Mouse (Mus musculus) right cerebral cortex, postnatal 25 days (tissue): ENCODE data around the gene Olfr1474.
"Not testable (repeated sequence)": the region's sequence is repeated elsewhere in the genome, so short reads cannot be mapped to it uniquely, and the experiment has no call there.

Experiments used
- DNase-seq: peaks from one replicate; pipeline ENCODE4 v3.0.0; 2022

The Olfr1474 gene

GRCm38 (mm10) chr19:13469265-13469664 is at the start of gene Olfr1474:
Gene Olfr1474 (plus strand): TSS chr19:13469565.
- not testable (repeated sequence) for DNase-seq

DNA sequence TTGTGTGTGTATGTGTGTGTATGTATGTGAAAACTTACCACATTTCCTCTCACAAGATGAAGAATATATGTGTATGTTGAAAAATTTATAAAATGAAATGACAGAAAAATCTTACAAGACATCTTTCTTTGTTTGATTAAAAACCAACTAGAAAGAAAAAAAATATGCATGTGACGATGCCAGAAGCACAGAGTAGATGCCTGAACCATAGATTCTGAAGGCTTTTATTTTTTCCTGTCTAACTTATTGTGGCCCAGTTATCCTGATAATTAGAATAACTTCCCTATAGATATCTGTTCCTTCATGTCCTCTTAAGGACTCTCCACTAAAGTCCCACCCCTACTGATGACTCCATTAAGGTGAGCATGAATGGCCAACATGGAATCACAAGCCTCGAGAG is 26.3 kb upstream of the Olfr1474 start, which contains the start of gene Olfr1471:
TSS of gene Olfr1471 (plus strand) at position 301 of the 400 bp plus-strand sequence.
- DNase-seq: not testable (repeated sequence)

DNA sequence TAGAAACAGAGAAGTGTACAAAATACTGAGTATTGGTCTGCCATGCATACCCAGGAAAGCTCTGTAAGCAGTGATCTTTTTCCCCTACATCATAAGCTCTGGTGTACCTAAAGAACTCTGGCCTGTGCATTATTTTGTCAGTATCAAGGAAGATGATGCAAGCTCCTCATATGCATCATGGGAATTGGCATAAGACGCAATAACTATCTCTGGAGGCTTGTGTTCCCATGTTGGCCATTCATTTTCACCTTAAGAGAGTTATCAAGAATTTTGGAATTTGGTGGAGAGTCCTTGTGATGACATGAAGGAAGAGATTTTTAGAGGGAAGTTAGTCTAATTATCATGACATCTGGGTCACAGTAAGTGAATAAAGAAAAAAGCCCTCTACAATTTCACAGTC is 13.4 kb upstream of the Olfr1474 start, which contains the start of gene Olfr1472:
TSS of gene Olfr1472 (minus strand) at position 101 of the 400 bp plus-strand sequence.
- DNase-seq: no peak

GRCm38 (mm10) chr19:13480096-13480495 is 10.7 kb downstream of the Olfr1474 start, which contains the start of gene Olfr1475:
Gene Olfr1475 (minus strand): TSS chr19:13480196.
- DNase-seq: no peak

- DNase-seq: no peak
Measured at GRCm38 (mm10) chr19:13500246-13500645, 30.9 kb downstream of the Olfr1474 start, which contains the start of gene Olfr1477. Gene Olfr1477 (plus strand): TSS chr19:13500546.
